Mouse (Mus musculus): Measurements from ENCODE around the gene Rela. TPM values are rescaled to one million over a fixed set of nuclear protein-coding genes. Genes with fewer than 3 reads are reported as not detected.

Gene Rela
- polyA plus RNA-seq, 1 experiment, result 61.0 TPM

- Histone ChIP-seq H3K36me3 (ENCODE audit: control insufficient read depth, insufficient read depth, low read length) (peaks cover 34% of the 10 kb centered on the region), H3K27ac (ENCODE audit: insufficient read depth, low read depth, low read length) (no peak overlapping the region), H3K27me3 (ENCODE audit: control insufficient read depth, insufficient read depth, low read length) (no peaks in the 10 kb centered on the region), H3K4me3 (ENCODE audit: low read depth, low read length) (no peak overlapping the region), H3K4me1 (ENCODE audit: control insufficient read depth, insufficient read depth, insufficient read length, low read length) (peaks cover 7% of the 10 kb centered on the region)
- WGBS, result 88% methylated on average over 15 of the region's 15 CpGs
- TF ChIP-seq POLR2A (IDR thresholded peaks at IDR 0.05; ENCODE audit: low read depth, low read length) (no peak), CTCF (IDR thresholded peaks at IDR 0.05; ENCODE audit: extremely low read depth, insufficient read length, insufficient replicate concordance, low read depth, low read length) (no peak)
These were observed 28.2 kb downstream of the Rela start for GRCm38 (mm10) chr19:5665465-5665864.

GRCm38 (mm10) chr19:5666386-5666785, 29.1 kb downstream of the Rela start:
- Histone ChIP-seq H3K27me3 (ENCODE audit: control insufficient read depth, insufficient read depth, low read length) (no peaks in the 10 kb centered on the region), H3K36me3 (ENCODE audit: control insufficient read depth, insufficient read depth, low read length) (peaks cover 35% of the 10 kb centered on the region), H3K4me3 (ENCODE audit: low read depth, low read length) (no peak overlapping the region), H3K27ac (ENCODE audit: insufficient read depth, low read depth, low read length) (no peak overlapping the region), H3K4me1 (ENCODE audit: control insufficient read depth, insufficient read depth, insufficient read length, low read length) (peaks cover 7% of the 10 kb centered on the region)
- WGBS, result 94% methylated on average over 18 of the region's 18 CpGs
- TF ChIP-seq CTCF (IDR thresholded peaks at IDR 0.05; ENCODE audit: extremely low read depth, insufficient read length, insufficient replicate concordance, low read depth, low read length) (no peak), POLR2A (IDR thresholded peaks at IDR 0.05; ENCODE audit: low read depth, low read length) (no peak)

DNA sequence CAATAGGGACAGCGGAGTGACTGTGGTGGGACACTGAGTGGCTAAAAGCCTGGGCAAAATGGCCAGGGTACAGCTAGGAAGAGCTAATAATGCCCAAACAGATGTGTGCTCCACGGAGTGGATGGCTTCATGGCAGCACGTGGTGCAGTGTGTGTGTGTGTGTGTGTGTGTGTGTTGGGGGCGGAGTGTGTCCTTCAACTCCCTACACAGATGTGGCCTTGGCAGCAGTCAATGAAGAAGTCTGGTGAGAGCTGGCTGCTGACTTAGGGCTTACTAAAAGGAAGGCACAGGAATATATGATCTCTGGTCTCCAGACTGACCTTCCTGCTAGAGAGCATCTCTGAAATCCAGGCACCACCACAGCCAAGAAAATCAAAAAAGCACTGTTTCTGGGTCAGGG, 31.1 kb downstream of the Rela start:
- no peaks in the 10 kb centered on the region for H3K27me3 ChIP-seq (ENCODE audit: control insufficient read depth, insufficient read depth, low read length)

GRCm38 (mm10) chr19:5680432-5680831, 43.1 kb downstream of the Rela start:
- WGBS, result 91% methylated on average over 4 of the region's 4 CpGs
- Histone ChIP-seq H3K4me3 (ENCODE audit: low read depth, low read length) (no peak overlapping the region), H3K4me1 (ENCODE audit: control insufficient read depth, insufficient read depth, insufficient read length, low read length) (no peaks in the 10 kb centered on the region), H3K36me3 (ENCODE audit: control insufficient read depth, insufficient read depth, low read length) (peaks cover 83% of the 10 kb centered on the region), H3K27ac (ENCODE audit: insufficient read depth, low read depth, low read length) (no peak overlapping the region), H3K27me3 (ENCODE audit: control insufficient read depth, insufficient read depth, low read length) (no peaks in the 10 kb centered on the region)
- TF ChIP-seq CTCF (IDR thresholded peaks at IDR 0.05; ENCODE audit: extremely low read depth, insufficient read length, insufficient replicate concordance, low read depth, low read length) (no peak), POLR2A (IDR thresholded peaks at IDR 0.05; ENCODE audit: low read depth, low read length) (no peak)

More for the DNA sequence above, 31.1 kb downstream of the Rela start:
- no peak for TF ChIP-seq POLR2A (IDR thresholded peaks at IDR 0.05; ENCODE audit: low read depth, low read length)
- TF ChIP-seq CTCF (IDR thresholded peaks at IDR 0.05; ENCODE audit: extremely low read depth, insufficient read length, insufficient replicate concordance, low read depth, low read length), result no peak
- Histone ChIP-seq H3K4me3 (ENCODE audit: low read depth, low read length) (no peak overlapping the region), H3K4me1 (ENCODE audit: control insufficient read depth, insufficient read depth, insufficient read length, low read length) (peaks cover 4% of the 10 kb centered on the region; the same call in 1 of the 2 replicates), H3K27ac (ENCODE audit: insufficient read depth, low read depth, low read length) (no peak overlapping the region), H3K36me3 (ENCODE audit: control insufficient read depth, insufficient read depth, low read length) (peaks cover 53% of the 10 kb centered on the region)
- WGBS, result 76% methylated on average over 4 of the region's 4 CpGs

DNA sequence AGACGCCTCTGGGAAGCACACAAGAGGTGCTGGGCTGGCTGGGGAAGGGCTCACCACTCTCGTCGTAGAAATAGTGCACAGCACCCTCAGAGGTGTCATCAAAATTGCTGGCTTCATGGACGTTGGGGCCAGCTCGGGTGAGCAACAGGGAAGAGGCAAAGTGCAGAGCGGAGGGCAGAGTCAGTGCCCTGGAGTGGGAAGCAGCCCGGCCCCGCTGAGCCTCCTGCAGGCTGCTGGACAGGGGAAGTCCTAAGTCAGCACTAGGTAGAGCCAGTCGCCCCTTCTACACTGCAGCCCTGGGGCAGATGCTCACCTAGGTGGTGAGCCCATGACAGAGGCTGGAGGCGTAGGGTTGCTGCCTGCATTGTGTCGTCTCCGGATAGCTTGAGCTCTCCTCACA, 47.0 kb downstream of the Rela start:
- Histone ChIP-seq H3K27ac (ENCODE audit: insufficient read depth, low read depth, low read length) (no peak overlapping the region), H3K4me1 (ENCODE audit: control insufficient read depth, insufficient read depth, insufficient read length, low read length) (peaks cover 3% of the 10 kb centered on the region), H3K4me3 (ENCODE audit: low read depth, low read length) (no peak overlapping the region), H3K36me3 (ENCODE audit: control insufficient read depth, insufficient read depth, low read length) (peaks cover 66% of the 10 kb centered on the region), H3K27me3 (ENCODE audit: control insufficient read depth, insufficient read depth, low read length) (no peaks in the 10 kb centered on the region)
- WGBS, result 93% methylated on average over 12 of the region's 12 CpGs
- TF ChIP-seq CTCF (IDR thresholded peaks at IDR 0.05; ENCODE audit: extremely low read depth, insufficient read length, insufficient replicate concordance, low read depth, low read length) (no peak), POLR2A (IDR thresholded peaks at IDR 0.05; ENCODE audit: low read depth, low read length) (no peak)

DNA sequence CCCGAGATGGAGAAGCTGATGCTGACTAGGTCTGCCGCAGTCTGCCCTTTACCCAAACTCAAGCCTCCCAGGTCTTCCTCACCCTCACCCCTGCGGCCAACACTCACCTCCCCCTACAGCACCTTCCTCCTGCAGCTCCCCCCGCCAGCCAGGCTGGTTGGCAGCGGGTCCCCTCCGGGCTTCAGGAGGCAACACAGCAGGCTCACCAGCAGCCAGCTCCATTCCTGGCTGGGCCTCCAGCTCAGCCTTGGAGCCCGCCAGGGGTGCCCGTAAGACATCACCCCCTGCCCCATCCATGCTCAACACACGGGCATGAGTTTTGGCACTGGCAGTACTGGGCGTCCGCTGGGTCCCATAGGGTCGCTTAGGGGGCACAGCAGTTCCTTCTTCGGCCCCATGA, 47.7 kb downstream of the Rela start:
- TF ChIP-seq CTCF (IDR thresholded peaks at IDR 0.05; ENCODE audit: extremely low read depth, insufficient read length, insufficient replicate concordance, low read depth, low read length) (no peak), POLR2A (IDR thresholded peaks at IDR 0.05; ENCODE audit: low read depth, low read length) (no peak)
- no peak overlapping the region for H3K4me3 ChIP-seq (ENCODE audit: low read depth, low read length)
- H3K36me3 ChIP-seq (ENCODE audit: control insufficient read depth, insufficient read depth, low read length), result peaks cover 58% of the 10 kb centered on the region
- WGBS, result 90% methylated on average over 13 of the region's 13 CpGs
- peaks cover 3% of the 10 kb centered on the region for H3K4me1 ChIP-seq (ENCODE audit: control insufficient read depth, insufficient read depth, insufficient read length, low read length)
- H3K27me3 ChIP-seq (ENCODE audit: control insufficient read depth, insufficient read depth, low read length), result no peaks in the 10 kb centered on the region
- no peak overlapping the region for H3K27ac ChIP-seq (ENCODE audit: insufficient read depth, low read depth, low read length)

DNA sequence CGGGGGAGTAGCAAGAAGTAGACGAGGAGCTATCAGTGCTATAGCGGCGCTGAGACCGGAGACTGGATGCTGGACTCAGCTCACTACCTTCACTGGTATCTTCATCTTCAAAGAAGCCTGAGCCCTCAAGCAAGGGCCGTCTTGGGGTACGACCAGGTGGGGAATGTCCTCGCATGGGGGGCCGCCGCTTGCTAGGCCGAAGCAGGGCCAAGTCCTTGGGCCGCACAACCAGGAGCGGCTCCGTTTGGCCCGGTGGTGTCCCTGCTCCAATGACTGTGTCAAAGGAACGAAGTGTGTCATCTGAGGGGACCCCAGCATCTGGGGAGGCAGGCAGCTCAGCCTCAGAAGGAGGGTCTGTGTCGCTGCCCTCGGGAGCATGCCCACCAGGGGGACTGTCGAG, 48.1 kb downstream of the Rela start:
- Histone ChIP-seq H3K4me3 (ENCODE audit: low read depth, low read length) (no peak overlapping the region), H3K27me3 (ENCODE audit: control insufficient read depth, insufficient read depth, low read length) (no peaks in the 10 kb centered on the region), H3K36me3 (ENCODE audit: control insufficient read depth, insufficient read depth, low read length) (peaks cover 55% of the 10 kb centered on the region), H3K4me1 (ENCODE audit: control insufficient read depth, insufficient read depth, insufficient read length, low read length) (peaks cover 5% of the 10 kb centered on the region), H3K27ac (ENCODE audit: insufficient read depth, low read depth, low read length) (no peak overlapping the region)
- TF ChIP-seq POLR2A (IDR thresholded peaks at IDR 0.05; ENCODE audit: low read depth, low read length), result no peak
- TF ChIP-seq CTCF (IDR thresholded peaks at IDR 0.05; ENCODE audit: extremely low read depth, insufficient read length, insufficient replicate concordance, low read depth, low read length), result no peak
- 96% methylated on average over 19 of the region's 19 CpGs for WGBS

All from small intestine, adult 2 months (tissue).